Mouse (Mus musculus): ENCODE results near the gene Elmo1. TPM values are rescaled to one million over a fixed set of nuclear protein-coding genes. Genes with fewer than 3 reads are reported as not detected.

Elmo1 gene
- polyA plus RNA-seq, 1 experiment from 2014 or later = 21.4 TPM

DNA sequence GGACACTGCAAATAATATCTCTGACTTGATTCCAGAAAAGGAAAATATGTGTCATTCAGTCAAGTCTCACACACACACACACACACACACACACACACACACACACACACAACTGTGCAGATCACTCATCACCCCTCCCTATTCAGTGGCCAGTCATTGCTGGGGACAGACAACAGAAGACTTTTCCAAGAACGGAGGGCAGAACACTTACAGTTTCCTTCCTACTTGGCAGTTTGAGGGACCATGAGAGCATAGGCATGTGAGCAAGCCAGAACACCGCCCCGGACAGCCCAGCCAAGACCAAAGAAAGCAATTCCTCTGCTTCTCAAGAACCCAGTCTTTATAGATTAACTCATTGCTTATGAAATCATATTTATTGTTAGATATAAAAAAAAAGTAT, 165.0 kb downstream of the Elmo1 start:
- H3K9me3 ChIP-seq (ENCODE audit: control insufficient read depth, low read length) = no peaks in the 10 kb centered on the region
- H3K4me3 ChIP-seq (ENCODE audit: low read depth, low read length) = no peak overlapping the region
- ATAC-seq (ENCODE audit: low read depth) = no peak
- H3K36me3 ChIP-seq (ENCODE audit: control insufficient read depth, insufficient read depth, low read length) = no peaks in the 10 kb centered on the region
- H3K4me1 ChIP-seq (ENCODE audit: control insufficient read depth, insufficient read depth, low read length) = 0 out of 2 replicates have a peak, but pooled peaks cover 12% of the 10 kb centered on the region
- 70% methylated on average over 3 of the region's 3 CpGs for WGBS
- DNase-seq (ENCODE audit: low spot score) = no peak
- H3K9ac ChIP-seq (ENCODE audit: low read depth, low read length) = no peak overlapping the region
- no peaks in the 10 kb centered on the region for H3K27me3 ChIP-seq (replicated peaks; ENCODE audit: control insufficient read depth, insufficient read depth, low read length)
- H3K27ac ChIP-seq (replicated peaks; ENCODE audit: low read depth, low read length) = no peak overlapping the region
- H3K4me2 ChIP-seq (ENCODE audit: low read depth, low read length) = no peak overlapping the region

DNA sequence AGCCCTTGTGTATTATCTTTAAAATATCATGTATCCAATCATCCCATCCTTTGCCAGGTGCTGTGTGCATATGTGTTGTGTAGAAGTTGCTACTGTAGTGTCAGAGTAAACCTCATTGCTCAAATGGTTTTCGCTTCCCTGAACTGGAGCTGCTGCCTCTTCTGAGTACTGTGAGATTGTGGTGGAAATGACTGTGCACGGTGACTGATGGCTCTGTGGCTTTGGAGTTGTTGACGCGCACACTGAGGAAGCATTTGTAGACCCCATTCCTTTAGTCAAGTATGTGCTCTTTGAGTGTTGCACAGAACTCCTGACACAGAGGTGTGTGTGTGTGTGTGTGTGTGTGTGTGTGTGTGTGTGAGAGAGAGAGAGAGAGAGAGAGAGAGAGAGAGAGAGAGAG, 166.2 kb downstream of the Elmo1 start:
- WGBS = 93% methylated on average over 4 of the region's 4 CpGs
- Histone ChIP-seq H3K36me3 (ENCODE audit: control insufficient read depth, insufficient read depth, low read length) (no peaks in the 10 kb centered on the region), H3K27ac (replicated peaks; ENCODE audit: low read depth, low read length) (no peak overlapping the region), H3K27me3 (replicated peaks; ENCODE audit: control insufficient read depth, insufficient read depth, low read length) (no peaks in the 10 kb centered on the region), H3K4me3 (ENCODE audit: low read depth, low read length) (no peak overlapping the region), H3K9me3 (ENCODE audit: control insufficient read depth, low read length) (no peaks in the 10 kb centered on the region), H3K4me2 (ENCODE audit: low read depth, low read length) (no peak overlapping the region), H3K9ac (ENCODE audit: low read depth, low read length) (no peak overlapping the region), H3K4me1 (ENCODE audit: control insufficient read depth, insufficient read depth, low read length) (0 out of 2 replicates have a peak, but pooled peaks cover 12% of the 10 kb centered on the region)
- DNase-seq (ENCODE audit: low spot score) (no peak), ATAC-seq (ENCODE audit: low read depth) (no peak)

DNA sequence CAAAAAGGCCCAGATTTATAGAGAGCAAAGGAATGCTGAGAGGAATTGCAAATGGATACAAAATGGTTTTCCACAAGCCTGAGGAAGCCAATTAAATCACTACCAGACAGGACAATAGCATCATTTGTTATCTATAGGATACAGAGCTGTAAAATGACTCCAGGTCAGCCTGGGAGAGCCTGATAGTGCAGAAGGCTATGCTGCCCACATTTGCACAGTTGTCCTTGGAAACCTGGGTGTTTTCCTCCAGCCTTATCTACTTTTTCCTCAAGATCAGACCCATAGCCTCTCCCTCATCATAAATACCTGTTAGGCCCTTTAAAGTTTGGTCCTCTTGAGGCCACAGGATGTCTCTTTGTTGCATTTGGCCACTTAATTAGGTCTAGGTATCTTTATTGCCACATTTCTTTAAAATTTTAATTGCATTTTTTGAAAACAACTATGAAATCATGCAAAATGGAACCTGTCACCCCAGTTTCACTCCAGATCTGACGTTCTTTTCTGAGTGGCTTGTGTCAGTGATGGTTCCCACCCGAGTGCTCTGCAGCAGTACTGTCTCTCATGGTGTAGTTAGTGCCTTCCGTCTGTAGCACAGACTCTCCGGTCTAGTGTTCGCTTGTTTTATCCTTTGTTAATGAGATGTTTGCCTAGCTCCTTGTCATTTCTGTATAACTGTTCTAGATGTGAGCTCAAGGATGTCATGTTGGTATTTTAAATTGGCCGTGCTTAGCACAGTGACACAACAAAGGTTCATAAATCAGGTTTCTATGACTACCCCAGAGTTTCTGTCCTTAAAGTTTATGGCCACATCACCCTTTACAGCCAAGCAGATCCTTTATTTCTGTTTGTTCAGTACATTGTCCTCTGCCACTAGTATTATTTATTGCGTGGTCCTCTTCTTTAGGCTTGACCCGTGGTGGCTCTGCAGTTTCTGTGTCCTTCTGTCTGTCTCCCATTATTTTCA, 167.4 kb downstream of the Elmo1 start:
- Histone ChIP-seq H3K27me3 (replicated peaks; ENCODE audit: control insufficient read depth, insufficient read depth, low read length) (no peaks in the 10 kb centered on the region), H3K36me3 (ENCODE audit: control insufficient read depth, insufficient read depth, low read length) (no peaks in the 10 kb centered on the region), H3K4me1 (ENCODE audit: control insufficient read depth, insufficient read depth, low read length) (0 out of 2 replicates have a peak, but pooled peaks cover 12% of the 10 kb centered on the region), H3K9ac (ENCODE audit: low read depth, low read length) (no peak overlapping the region), H3K9me3 (ENCODE audit: control insufficient read depth, low read length) (no peaks in the 10 kb centered on the region), H3K4me3 (ENCODE audit: low read depth, low read length) (no peak overlapping the region), H3K4me2 (ENCODE audit: low read depth, low read length) (no peak overlapping the region), H3K27ac (replicated peaks; ENCODE audit: low read depth, low read length) (no peak overlapping the region)
- ATAC-seq (ENCODE audit: low read depth) = no peak
- 82% methylated on average over 8 of the region's 8 CpGs for WGBS
- no peak for DNase-seq (ENCODE audit: low spot score)

DNA sequence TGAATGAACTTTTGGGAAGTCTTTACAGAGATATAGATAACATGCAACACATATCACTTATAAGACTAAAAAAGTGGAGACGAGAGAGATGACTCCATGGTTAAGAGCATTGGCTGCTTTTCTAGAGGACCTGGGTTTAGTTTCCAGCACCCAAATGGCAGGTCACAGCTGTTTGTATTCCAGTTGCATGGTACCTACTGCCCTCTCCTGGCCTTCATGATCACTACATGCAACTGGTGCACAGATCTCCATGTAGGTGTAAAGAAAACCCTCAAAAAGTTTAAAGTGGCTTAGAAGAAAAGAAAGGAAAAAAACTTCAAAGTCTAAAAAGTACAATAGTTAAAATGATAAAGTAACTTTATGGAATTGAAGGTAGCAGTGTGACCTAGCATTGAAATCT, 172.8 kb downstream of the Elmo1 start:
- H3K27me3 ChIP-seq (replicated peaks; ENCODE audit: control insufficient read depth, insufficient read depth, low read length) = no peaks in the 10 kb centered on the region

DNA sequence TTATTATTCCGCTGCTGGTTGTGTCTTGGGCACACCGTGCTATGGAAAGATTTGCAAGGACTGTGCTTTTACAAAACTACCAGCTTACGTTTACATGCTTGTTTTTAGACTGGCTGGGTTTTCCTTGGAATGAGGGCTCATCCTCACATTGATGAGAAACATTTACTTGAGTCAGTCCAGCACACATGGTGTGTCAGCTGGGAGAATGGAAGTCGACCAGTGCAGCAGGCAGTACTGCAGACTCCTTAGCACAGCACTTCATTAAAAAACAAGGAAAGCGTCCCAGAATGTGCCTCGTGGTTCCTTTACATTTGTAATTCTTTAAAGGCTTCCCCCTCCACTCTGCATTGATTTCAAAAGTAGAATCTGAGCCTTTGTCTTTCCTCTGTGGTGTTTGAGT, 179.8 kb downstream of the Elmo1 start:
- Histone ChIP-seq H3K9me3 (ENCODE audit: control insufficient read depth, low read length) (no peaks in the 10 kb centered on the region), H3K27me3 (replicated peaks; ENCODE audit: control insufficient read depth, insufficient read depth, low read length) (no peaks in the 10 kb centered on the region), H3K9ac (ENCODE audit: low read depth, low read length) (no peak overlapping the region), H3K4me2 (ENCODE audit: low read depth, low read length) (no peak overlapping the region), H3K27ac (replicated peaks; ENCODE audit: low read depth, low read length) (no peak overlapping the region), H3K4me3 (ENCODE audit: low read depth, low read length) (no peak overlapping the region), H3K36me3 (ENCODE audit: control insufficient read depth, insufficient read depth, low read length) (no peaks in the 10 kb centered on the region), H3K4me1 (ENCODE audit: control insufficient read depth, insufficient read depth, low read length) (no peaks in the 10 kb centered on the region)
- 55% methylated on average over 6 of the region's 6 CpGs for WGBS
- no peak for DNase-seq (ENCODE audit: low spot score)
- no peak for ATAC-seq (ENCODE audit: low read depth)

More for the DNA sequence above, 172.8 kb downstream of the Elmo1 start:
- H3K4me2 ChIP-seq (ENCODE audit: low read depth, low read length) = no peak overlapping the region
- no peaks in the 10 kb centered on the region for H3K36me3 ChIP-seq (ENCODE audit: control insufficient read depth, insufficient read depth, low read length)
- H3K27ac ChIP-seq (replicated peaks; ENCODE audit: low read depth, low read length) = no peak overlapping the region
- no peak overlapping the region for H3K4me3 ChIP-seq (ENCODE audit: low read depth, low read length)
- no peaks in the 10 kb centered on the region for H3K4me1 ChIP-seq (ENCODE audit: control insufficient read depth, insufficient read depth, low read length)
- no peak overlapping the region for H3K9ac ChIP-seq (ENCODE audit: low read depth, low read length)
- DNase-seq (ENCODE audit: low spot score) = no peak
- peaks cover 3% of the 10 kb centered on the region; the same call in 1 of the 2 replicates for H3K9me3 ChIP-seq (ENCODE audit: control insufficient read depth, low read length)
- 96% methylated on average over 1 of the region's 1 CpGs for WGBS
- ATAC-seq (ENCODE audit: low read depth) = no peak

DNA sequence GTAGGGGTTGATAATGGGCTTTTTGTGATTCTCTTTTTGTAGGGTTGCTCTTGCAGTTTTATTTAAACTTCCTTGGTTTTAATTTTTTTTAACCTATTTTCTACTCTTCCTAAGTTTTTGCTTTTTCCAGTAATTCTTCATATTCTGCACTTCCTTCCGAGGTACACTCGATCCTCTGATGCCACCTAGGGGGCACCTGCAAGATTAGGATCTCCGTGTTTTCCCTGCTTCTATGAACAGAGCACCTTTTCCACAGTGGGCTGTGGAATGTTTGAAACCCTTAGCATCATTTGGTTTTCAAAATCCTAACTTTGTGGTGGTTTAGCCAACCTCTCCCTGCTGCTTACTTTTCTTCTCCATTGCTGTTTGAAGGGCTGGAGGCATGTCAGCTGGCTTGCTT, 181.4 kb downstream of the Elmo1 start:
- no peak for ATAC-seq (ENCODE audit: low read depth)
- H3K27me3 ChIP-seq (replicated peaks; ENCODE audit: control insufficient read depth, insufficient read depth, low read length) = no peaks in the 10 kb centered on the region
- DNase-seq (ENCODE audit: low spot score) = peak; percentile 46
- no peaks in the 10 kb centered on the region for H3K36me3 ChIP-seq (ENCODE audit: control insufficient read depth, insufficient read depth, low read length)
- 39% methylated on average over 3 of the region's 3 CpGs for WGBS
- no peak overlapping the region for H3K9ac ChIP-seq (ENCODE audit: low read depth, low read length)
- H3K4me2 ChIP-seq (ENCODE audit: low read depth, low read length) = no peak overlapping the region
- no peaks in the 10 kb centered on the region for H3K9me3 ChIP-seq (ENCODE audit: control insufficient read depth, low read length)
- H3K4me3 ChIP-seq (ENCODE audit: low read depth, low read length) = no peak overlapping the region
- H3K27ac ChIP-seq (replicated peaks; ENCODE audit: low read depth, low read length) = no peak overlapping the region
- no peaks in the 10 kb centered on the region for H3K4me1 ChIP-seq (ENCODE audit: control insufficient read depth, insufficient read depth, low read length)

DNA sequence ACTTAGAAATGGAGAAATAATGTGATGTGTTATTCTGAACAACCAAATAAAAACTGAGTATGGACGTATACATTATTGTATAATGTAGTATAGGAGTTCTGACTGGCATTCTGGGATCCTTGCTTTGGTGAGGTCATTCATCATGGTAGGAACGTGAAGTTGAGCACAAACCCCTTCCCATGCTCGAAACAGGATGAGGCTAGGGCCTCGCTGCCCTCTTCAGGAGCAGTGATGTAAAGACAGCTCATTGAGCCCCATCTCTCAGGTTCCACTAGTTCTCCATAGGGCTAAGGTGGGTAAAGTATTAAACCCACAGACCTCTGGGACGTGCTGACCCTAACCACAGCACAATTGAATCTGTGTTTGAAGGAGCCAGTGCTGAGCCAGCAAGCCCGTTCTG, 182.2 kb downstream of the Elmo1 start:
- 40% methylated on average over 6 of the region's 6 CpGs for WGBS
- no peak overlapping the region for H3K9ac ChIP-seq (ENCODE audit: low read depth, low read length)
- no peaks in the 10 kb centered on the region for H3K27me3 ChIP-seq (replicated peaks; ENCODE audit: control insufficient read depth, insufficient read depth, low read length)
- H3K36me3 ChIP-seq (ENCODE audit: control insufficient read depth, insufficient read depth, low read length) = no peaks in the 10 kb centered on the region
- H3K9me3 ChIP-seq (ENCODE audit: control insufficient read depth, low read length) = no peaks in the 10 kb centered on the region
- no peak overlapping the region for H3K27ac ChIP-seq (replicated peaks; ENCODE audit: low read depth, low read length)
- no peak for ATAC-seq (ENCODE audit: low read depth)
- H3K4me1 ChIP-seq (ENCODE audit: control insufficient read depth, insufficient read depth, low read length) = no peaks in the 10 kb centered on the region
- H3K4me2 ChIP-seq (ENCODE audit: low read depth, low read length) = no peak overlapping the region
- no peak for DNase-seq (ENCODE audit: low spot score)
- no peak overlapping the region for H3K4me3 ChIP-seq (ENCODE audit: low read depth, low read length)

DNA sequence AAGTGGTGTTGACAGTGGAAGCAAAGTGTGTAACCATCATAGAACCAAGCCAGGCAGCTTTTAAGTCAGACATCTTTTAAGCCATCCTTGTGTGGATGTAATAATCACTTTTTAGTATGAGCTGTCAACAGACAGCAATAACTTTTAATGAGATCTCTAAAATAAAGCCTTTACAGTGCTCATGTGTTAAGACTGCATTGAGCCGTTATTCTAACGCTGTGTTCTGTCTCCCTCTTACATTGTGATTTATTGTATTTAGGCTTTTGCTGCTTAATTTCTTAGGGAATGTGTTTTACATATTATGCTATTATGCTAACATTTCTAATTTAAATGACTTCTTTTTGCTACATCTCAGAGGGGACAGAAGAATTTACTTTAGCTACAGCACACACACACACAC, 189.5 kb downstream of the Elmo1 start:
- Histone ChIP-seq H3K4me1 (ENCODE audit: control insufficient read depth, insufficient read depth, low read length) (no peaks in the 10 kb centered on the region), H3K9ac (ENCODE audit: low read depth, low read length) (no peak overlapping the region), H3K4me3 (ENCODE audit: low read depth, low read length) (no peak overlapping the region), H3K27me3 (replicated peaks; ENCODE audit: control insufficient read depth, insufficient read depth, low read length) (no peaks in the 10 kb centered on the region), H3K36me3 (ENCODE audit: control insufficient read depth, insufficient read depth, low read length) (no peaks in the 10 kb centered on the region), H3K27ac (replicated peaks; ENCODE audit: low read depth, low read length) (no peak overlapping the region), H3K9me3 (ENCODE audit: control insufficient read depth, low read length) (no peaks in the 10 kb centered on the region), H3K4me2 (ENCODE audit: low read depth, low read length) (no peak overlapping the region)
- no peak for DNase-seq (ENCODE audit: low spot score)
- no peak for ATAC-seq (ENCODE audit: low read depth)
- WGBS = 91% methylated on average over 2 of the region's 2 CpGs

DNA sequence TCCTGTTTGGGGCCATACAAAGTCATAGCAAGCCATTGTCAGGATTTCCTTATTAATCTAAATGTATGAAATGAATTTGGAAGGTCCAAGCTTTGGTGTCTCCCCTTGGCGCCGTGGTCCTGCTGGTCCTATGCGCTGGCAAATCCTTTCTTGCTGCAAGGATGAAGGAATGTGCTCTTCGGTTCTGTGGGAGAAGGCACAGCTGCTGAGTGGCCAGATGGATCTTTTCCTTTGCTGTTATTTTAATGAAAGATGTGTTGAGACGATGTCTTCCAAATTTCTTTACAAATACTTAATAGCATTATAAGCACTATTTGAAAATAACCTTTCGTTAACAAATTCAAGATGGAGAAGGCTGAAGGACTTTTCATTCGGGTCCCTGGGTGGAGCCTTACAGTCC, 193.5 kb downstream of the Elmo1 start:
- DNase-seq (ENCODE audit: low spot score) (no peak), ATAC-seq (ENCODE audit: low read depth) (no peak)
- Histone ChIP-seq H3K4me3 (ENCODE audit: low read depth, low read length) (no peak overlapping the region), H3K27me3 (replicated peaks; ENCODE audit: control insufficient read depth, insufficient read depth, low read length) (no peaks in the 10 kb centered on the region), H3K4me2 (ENCODE audit: low read depth, low read length) (no peak overlapping the region), H3K9me3 (ENCODE audit: control insufficient read depth, low read length) (no peaks in the 10 kb centered on the region), H3K9ac (ENCODE audit: low read depth, low read length) (no peak overlapping the region), H3K27ac (replicated peaks; ENCODE audit: low read depth, low read length) (no peak overlapping the region), H3K36me3 (ENCODE audit: control insufficient read depth, insufficient read depth, low read length) (no peaks in the 10 kb centered on the region), H3K4me1 (ENCODE audit: control insufficient read depth, insufficient read depth, low read length) (0 out of 2 replicates have a peak, but pooled peaks cover 6% of the 10 kb centered on the region)
- whole genome bisulfite sequencing = 84% methylated on average over 7 of the region's 7 CpGs

Data from embryonic facial prominence, embryonic 14.5 days (tissue).